Mouse (Mus musculus) brain, embryonic 14.5 days (tissue): Measurements from ENCODE around the gene Trim31. TPM values are rescaled to one million over a fixed set of nuclear protein-coding genes. Genes with fewer than 3 reads are reported as not detected.
A peak's percentile ranks its signal among the peaks of the same experiment; 100 is the strongest.

Experiments used
- DNase-seq: peaks from one replicate; pipeline ENCODE4 v3.0.0-alpha.2; 2011; ENCODE audit warnings: low read depth
- CTCF ChIP-seq: fragments of 200-500 bp; IDR thresholded peaks from 2 replicates; pipeline ENCODE4 v1.5.1; 2012; ENCODE audit warnings: inconsistent platforms, mild to moderate bottlenecking, moderate library complexity, borderline replicate concordance; ENCODE audit not compliant: insufficient read depth, insufficient read length; ENCODE audit errors: extremely low read depth
- POLR2A ChIP-seq: fragments of 200-500 bp; IDR thresholded peaks from 2 replicates; pipeline ENCODE4 v1.6.1; 2012; ENCODE audit warnings: mild to moderate bottlenecking, inconsistent platforms, borderline replicate concordance; ENCODE audit not compliant: poor library complexity, insufficient read depth, insufficient read length, severe bottlenecking; ENCODE audit errors: extremely low read depth
- polyA plus RNA-seq: library from polyadenylated mRNA; depleted of rRNA; stranded (reverse); fragments of >200 nt; gene quantifications from 2 replicates; pipeline ENCODE4 v1.2.3, GENCODE M21; 2012

Trim31 gene
- polyA plus RNA-seq, 1 experiment: not detected

DNA sequence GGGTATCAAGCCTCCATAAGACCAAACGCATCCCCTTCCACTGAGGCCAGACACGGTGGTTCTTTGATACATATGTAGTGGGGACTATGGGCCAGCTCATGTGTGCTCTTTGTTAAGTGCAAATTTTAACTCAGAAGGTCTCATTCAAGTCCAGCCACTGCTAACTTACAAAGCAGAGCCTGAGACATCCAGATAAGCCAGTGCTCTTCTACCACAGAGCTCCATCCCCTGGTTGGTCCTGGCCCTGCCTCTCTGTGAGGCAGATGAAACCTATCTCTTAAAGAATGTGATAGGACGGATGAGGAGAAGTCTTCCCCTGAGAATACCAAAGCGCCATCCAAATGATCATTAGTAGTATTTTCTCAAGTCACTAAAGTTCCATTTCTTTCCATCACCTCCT is 1.5 kb downstream of the Trim31 start:
- no peak for DNase-seq
- TF ChIP-seq POLR2A (no peak), CTCF (no peak)

DNA sequence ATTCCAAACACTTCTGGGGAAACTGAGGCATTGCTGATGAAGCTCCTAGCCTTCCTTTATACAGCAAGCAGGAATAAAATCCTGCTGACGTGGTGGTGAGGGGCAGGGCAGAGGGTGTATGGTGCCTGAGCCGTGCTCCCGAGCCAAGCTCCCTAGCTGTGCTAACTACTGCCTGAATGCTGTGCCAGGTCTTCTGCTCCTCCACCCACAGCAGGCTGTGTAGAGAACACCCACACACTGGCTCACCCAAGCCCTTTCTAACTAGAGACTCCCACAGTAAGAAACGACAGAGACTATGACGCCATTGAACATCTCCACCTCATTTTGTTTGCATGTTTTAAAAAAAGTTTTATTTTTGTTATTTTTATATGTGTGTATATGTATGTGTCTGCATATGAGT is 2.1 kb downstream of the Trim31 start:
- DNase-seq: no peak
- TF ChIP-seq CTCF: no peak
- no peak for TF ChIP-seq POLR2A

DNA sequence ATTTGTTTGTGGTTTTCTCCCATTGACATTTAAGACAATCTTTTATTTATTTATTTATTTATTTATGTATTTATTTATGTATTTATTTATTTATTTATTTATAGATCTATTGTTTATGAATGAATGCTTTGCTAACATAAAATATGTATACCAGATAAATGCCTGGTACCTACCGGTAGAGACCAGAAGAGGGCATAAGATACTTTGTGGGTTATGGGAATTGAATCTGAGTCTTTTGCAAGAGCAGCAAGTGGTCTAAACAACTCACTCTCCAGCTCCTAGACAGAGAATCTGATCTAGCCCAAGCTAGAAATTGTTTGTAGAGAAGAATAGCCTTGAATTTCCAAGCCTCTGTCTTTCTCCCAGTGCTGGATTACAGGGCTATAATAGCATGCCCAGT is 2.8 kb downstream of the Trim31 start:
- TF ChIP-seq CTCF: no peak
- DNase-seq: peak; percentile 23

DNA sequence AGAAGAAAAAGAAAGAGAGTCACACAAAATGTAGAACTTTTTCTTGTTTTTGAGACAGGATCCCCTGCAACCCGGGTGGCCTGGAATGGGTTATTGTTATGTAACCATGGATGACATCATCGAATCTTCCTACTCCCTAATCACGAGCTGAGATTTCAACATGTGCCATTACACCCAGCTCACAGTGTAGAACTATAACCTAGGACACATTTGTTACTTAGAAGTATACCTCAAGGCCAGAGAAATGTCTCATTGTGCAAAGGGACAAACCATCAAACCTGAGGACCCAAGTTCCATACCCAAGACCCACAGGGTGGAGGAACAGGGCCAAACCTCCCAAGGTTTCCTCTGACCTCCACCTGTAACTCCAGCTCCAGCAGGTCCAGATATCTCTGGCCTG is 5.7 kb downstream of the Trim31 start:
- TF ChIP-seq CTCF (no peak), POLR2A (no peak)
- no peak for DNase-seq

DNA sequence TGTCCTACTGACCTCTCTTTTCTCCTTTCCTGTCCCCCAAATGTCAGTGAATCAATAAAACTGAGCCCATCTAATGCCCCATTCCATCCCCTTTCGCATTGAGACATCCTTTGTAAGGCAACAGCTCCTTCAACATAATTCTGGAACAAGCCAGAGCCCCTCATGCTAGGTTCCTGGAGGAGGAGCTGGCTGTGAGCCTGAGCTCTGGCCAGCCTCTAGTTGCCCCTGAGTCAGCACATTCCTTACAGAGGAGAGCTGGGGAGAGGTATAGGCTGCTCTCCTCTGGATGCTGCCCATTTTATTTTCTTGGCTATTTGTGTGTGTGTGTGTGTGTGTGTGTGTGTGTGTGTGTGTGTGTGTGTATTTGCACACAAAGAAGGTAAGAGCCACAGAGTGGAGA is 10.3 kb downstream of the Trim31 start:
- TF ChIP-seq POLR2A (no peak), CTCF (no peak)
- peak; percentile 11 for DNase-seq

DNA sequence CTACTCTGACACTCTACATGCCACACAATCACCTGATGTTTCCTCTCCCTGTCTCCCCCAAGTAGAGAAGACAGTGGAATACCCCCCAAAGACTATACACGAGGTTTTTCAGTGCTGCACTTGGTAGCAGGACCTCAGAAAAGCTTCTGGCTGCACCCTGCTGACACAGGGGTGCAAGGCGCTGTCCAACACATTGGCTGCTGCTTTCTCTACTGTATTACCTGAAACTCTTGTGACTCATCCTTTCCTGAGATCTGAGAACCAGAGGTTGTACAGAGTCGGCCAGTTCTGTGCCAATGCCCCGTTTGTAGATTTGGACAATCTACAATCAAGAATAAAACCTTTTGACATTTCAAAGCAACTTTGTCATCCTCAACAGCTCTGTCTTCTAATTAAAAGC is 11.9 kb downstream of the Trim31 start:
- no peak for DNase-seq
- TF ChIP-seq POLR2A (no peak), CTCF (no peak)

DNA sequence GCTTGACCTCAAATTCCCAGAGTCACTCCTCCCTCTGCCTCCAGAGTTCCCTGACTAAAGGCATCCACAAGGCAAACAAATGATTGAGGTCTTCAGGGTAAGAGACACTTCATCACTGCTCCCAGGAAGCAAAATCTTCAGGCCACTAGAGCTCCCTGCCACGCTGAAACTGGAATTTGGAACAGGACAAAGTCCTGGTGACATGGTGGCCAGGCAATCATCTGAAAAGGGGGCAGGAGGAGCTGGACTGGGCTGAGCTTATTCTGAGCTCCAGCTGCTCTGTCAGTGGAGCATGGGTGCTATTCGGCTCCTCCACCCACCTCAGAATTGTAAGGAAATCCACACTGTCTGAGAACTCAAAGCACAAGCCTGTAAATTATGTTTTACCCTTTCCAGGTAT is 14.1 kb downstream of the Trim31 start:
- TF ChIP-seq CTCF: no peak
- TF ChIP-seq POLR2A: no peak
- DNase-seq: no peak

DNA sequence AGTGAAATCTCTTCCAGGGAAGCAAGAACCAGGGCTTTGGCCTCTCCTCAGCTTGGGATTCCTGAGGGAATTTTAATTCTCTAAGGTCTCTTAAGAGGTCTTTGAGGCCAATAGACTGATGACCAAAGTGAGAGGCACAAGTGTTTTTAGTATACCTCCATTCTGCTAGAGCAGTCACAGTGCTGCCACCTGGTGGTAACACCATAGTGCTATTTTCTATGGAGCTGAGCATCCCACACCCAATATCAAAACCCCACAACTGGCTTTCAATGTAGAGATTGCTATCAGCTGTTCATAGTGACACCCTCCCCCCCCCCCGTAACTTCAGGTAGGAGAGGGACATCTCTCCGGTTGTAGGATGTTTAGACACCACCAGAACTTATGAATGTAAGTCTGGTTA is 16.2 kb downstream of the Trim31 start:
- TF ChIP-seq POLR2A (no peak), CTCF (peak; percentile 79)
- peak; percentile 77 for DNase-seq

DNA sequence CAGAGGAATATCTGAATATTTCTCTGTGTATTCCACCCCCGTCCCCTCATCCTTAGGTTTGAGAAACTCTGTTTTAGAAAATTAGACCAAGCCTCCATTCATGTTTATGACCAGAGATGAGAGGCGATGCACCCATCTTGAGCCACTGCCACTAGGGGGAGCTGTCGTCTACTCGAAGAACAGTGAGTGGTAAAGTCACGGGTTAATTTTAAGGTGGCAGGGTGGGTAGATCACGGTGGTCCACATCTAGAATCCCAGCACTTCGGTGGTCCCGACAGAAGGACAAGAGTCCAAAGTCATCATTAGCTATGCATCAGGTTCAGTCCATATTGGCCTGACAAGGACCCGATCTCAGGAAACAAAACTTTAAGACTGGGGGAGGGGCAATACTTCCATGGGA is 17.2 kb downstream of the Trim31 start:
- TF ChIP-seq POLR2A: no peak
- TF ChIP-seq CTCF: peak; percentile 77; the same call in 1 of the 2 replicates
- DNase-seq: peak; percentile 68

DNA sequence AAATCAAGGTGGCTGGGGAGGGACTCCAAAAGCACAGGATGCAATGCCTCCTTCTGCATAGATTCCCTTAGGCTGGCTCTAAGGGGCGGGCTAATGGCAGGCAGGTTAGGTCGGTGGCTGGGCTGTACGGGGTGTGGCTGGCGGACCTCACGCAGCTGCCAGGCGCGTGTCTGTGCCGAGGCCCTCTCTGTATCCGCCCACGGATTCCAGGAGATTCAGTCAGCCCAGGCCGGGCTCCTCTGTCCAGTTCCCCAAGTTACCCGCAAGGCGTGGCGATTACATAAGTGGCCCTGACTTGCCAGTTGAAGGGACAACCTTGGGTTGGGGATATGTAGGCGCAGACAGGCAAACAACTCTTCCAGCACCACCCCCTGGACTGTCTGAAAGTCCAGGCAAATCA is 22.3 kb downstream of the Trim31 start:
- TF ChIP-seq POLR2A (no peak), CTCF (no peak)
- no peak for DNase-seq

DNA sequence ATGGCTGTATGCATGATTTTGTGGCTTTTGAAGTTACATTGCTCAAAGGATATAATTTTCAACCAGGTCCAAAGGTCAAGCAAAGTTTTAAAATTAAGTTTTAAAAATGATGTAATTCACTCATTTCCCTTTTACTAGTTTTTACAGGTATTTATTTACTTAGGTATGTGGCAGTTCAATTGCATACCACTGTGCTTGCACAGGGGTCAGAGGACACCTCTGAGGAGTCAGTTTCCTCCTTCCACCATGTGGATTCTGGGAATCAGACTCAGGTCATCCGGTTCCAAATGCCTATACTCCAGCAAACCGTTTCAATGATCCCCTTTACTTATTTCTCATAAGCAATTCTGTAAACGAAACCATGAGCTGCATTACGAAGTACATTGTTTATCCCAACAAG is 24.8 kb downstream of the Trim31 start:
- TF ChIP-seq POLR2A (no peak), CTCF (no peak)
- DNase-seq: no peak

DNA sequence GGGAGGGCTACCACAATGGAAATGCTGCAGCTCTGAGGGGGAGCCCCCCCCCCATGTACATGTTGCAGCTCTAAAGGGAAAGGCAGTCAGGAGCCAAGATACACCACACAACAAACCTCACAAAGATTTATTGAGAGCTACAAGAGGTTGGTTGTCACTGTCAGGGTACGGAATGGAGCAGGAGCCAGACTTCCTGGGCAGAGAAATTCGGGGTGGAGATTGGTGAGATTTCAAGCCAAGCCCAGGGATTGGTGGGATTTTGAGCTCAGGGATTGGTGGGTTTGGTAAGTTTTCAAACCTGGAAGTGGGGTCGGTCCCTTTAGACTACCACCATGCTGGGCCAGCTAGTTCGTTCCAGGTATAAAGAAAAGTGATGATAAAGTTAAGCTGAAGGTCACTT is 25.6 kb downstream of the Trim31 start:
- TF ChIP-seq CTCF: no peak
- no peak for TF ChIP-seq POLR2A
- DNase-seq: no peak

DNA sequence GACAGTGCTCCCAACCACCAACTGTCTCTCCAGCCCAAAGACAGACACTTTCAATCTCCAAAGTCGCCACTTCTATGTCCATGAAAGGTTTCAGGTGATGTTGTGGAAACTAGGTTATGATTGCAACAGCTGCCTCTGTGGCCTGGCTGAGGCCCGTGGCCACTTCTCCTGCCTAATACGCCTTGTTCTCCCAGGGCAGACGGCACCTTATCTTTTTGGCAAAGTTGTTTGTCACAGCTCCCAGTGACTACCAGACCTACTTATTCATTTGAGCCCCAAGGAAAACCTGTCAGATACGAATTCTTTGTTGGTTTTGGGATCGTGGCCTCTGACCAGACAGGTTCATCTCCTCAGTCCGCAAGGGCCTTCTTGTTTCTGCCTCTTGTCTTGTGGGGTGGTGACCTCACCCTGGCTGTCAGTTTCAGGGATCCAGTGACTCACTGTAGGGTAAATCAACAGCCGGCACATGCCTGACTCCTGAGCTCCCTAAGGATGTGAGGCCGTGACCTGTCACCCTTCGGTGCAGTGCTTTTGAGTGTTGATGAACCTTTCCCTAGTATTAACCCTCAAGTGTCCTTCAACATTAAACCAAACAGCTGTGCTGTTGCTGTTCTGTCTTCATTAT is 29.7 kb downstream of the Trim31 start:
- DNase-seq: no peak

DNA sequence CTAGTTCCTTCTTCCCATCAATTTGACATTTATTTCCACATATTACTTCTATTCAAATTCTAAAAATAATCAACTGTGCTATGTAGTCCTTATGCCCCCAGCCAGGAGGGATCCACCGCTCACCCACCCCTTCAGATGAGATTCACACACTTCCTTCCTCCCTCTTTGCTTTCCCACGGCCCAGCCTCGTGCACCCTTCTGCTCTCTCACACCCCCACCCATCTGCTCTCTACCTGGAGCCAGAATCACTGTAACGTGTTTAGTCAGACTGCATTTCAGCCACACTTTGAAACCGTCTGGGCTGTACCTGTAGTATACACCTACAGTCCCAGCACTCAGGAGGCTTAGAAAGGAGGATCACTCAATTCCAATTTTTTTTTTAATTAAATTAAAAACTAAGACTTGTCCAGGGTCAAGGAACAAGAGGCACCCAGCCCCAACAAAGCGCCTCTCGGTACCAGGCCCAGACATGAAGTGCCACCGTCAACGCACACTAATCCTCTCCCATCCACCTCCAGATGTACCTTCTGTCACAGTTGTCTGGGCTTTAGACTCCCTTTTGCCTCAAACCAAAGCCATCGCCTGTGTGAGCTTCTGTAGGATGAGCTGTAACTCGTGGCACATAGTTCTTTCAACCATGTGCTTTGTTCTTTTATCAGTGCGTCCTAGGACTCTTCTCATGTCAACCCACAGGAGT is 31.5 kb downstream of the Trim31 start:
- TF ChIP-seq POLR2A: no peak
- TF ChIP-seq CTCF: no peak
- DNase-seq: no peak

More for the DNA sequence above, 29.7 kb downstream of the Trim31 start:
- TF ChIP-seq POLR2A: no peak
- TF ChIP-seq CTCF: no peak

DNA sequence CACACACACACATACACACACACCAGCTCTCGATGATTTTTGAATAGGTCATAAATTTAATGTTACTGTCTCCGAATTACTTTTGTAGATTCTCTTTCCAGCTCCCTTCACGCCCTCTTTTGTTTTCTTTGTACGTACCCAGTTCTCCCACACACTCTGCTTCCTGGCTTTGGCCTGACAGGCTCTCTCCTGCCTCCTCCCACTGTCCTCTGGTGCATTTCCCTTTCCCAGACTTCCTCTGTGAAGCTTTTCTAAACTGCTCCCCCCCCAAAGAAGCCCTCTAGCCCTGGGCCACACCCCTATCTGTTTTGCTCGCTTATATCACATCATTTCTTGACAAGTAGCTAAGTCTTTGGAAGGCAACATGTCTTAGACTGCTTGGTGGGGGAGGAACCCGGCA is 32.3 kb downstream of the Trim31 start:
- TF ChIP-seq CTCF: no peak
- TF ChIP-seq POLR2A: no peak
- no peak for DNase-seq

DNA sequence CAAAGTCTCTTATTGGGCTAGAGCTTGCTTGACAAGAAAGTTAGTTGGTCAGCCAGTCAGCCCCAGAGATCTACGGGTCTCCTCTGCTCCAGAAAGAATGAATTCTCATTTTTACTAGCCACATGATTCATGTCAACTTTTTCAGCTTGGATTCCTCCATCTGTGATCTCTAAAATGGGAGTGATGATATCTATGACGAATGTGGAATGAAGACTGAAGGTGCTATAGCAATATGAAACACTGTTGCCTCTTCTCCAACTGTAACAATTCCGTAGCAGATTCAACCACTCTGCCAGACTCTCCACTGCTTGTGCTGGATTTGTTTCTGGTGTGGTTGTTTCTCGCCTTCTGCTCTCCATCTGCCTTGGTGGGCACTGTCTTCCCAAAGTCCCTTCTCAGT is 33.2 kb downstream of the Trim31 start:
- DNase-seq: no peak
- no peak for TF ChIP-seq POLR2A
- no peak for TF ChIP-seq CTCF
